Mouse (Mus musculus) cerebellum, postnatal 14 days (tissue): ENCODE measurements at regions not wholly inside any gene's neighbourhood (a gene's known extent, or its start where the extent isn't known, plus 50 kb on each side); places are given as distances from the start of the nearest gene placed in this dataset.
"Not testable (repeated sequence)": the region's sequence is repeated elsewhere in the genome, so short reads cannot be mapped to it uniquely, and the experiment has no call there.

ENCODE experiments used
- DNase-seq, 2 experiments: peaks; one replicate each; pipeline ENCODE4 v3.0.0; 2021; ENCODE audit warnings: mixed read lengths in 2 of 2

- DNase-seq, result not testable (repeated sequence)
These were observed 123.4 kb upstream of the Hsf2 start for GRCm38 (mm10) chr10:57362781-57363180.
